Mouse (Mus musculus) hematopoietic stem cell, adult 5-6 weeks (primary cell): ENCODE results near the gene Rrp36. TPM values are rescaled to one million over a fixed set of nuclear protein-coding genes. Genes with fewer than 3 reads are reported as not detected.

ENCODE experiments used
- ATAC-seq, 2 experiments: fragments of 125-278 bp in 1 of 2; replicated peaks in 1 of 2; 2 replicates each; pipeline ENCODE4 v1.8.0; 2016 to 2017; ENCODE audit warnings: inconsistent platforms in 2 of 2, mild to moderate bottlenecking in 2 of 2, moderate number of reproducible peaks in 2 of 2, low read depth in 1 of 2, moderate TSS enrichment in 1 of 2; ENCODE audit not compliant: low FRiP score in 2 of 2, poor library complexity in 2 of 2, severe bottlenecking in 2 of 2, insufficient read depth in 1 of 2, low TSS enrichment in 1 of 2
- total RNA-seq: library from RNA; stranded (forward); fragments of 172-1452, 232-1000 nt; gene quantifications from 2 replicates; pipeline ENCODE4 v1.2.3, GENCODE M21; 2017

Rrp36 gene
- total RNA-seq, 1 experiment from 2014 or later = 47.0 TPM

DNA sequence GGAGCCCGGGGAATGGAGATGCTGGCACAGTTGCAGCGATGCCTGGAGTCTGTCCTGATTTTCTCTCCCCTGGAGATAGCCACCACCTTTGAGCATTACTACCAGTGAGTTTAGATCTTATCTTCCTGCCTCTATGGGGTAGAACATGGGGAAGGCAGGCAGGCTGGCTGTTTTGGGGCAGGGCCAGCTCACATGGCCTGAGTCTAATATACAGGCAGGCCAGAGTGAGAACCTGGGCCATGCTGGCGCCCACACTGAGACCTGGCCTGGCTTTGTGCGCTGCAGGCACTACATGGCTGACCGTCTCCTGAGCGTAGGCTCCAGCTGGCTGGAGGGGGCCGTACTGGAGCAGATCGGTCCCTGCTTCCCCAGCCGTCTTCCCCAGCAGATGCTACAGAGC is 12.8 kb downstream of the Rrp36 start:
- ATAC-seq = no peak

DNA sequence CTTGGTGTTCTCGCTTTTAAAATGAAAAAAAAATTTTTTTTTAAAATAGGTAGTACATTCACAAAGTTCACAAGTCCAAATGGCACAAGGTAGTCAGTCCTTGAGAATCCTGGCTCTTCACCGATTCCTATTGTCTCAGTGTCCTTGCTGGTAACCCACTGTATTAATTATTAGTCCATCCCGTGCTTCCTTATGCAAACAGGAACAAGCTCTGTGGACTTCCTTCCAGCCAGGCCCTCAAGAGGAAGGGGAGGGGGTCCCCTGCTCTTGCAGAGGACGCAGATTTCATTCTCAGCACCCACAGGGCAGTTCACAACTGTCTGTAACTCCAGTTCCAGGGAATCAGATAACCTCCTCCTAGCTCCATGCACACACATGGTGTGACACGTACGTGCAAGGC is 18.1 kb downstream of the Rrp36 start:
- ATAC-seq = no peak

DNA sequence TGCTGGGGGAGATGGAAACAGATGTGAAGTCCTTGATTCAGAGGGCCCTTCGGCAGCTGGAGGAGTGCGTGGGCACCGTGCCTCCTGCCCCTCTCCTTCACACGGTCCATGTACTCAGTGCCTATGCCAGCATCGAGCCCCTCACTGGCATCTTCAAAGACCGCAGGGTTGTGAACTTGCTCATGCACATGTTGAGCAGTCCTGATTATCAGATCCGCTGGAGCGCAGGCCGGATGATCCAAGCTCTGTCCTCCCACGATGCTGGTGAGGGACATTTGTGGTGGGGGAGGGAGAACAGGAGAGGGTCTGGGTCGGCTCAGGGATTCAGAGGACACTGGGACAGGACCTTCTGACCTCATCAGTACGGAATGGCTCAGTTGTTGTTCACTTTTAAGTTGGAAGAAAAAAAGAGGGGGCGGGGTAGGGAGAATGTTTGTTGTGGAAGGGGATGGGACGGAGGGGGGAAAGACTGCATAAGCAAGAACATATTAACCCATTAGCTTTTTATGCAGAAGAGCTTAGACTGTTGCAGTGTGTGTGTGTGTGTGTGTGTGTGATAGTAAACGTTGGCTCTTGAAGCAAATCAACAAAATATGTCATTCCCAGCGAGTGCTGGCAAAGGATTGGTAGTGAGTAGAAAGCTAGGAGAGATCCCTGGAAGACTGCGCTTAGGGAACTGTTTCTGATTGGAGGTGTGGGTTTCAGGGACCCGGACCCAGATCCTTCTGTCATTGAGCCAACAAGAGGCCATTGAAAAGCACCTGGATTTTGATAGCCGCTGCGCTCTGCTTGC is 22.2 kb downstream of the Rrp36 start:
- no peak for ATAC-seq

DNA sequence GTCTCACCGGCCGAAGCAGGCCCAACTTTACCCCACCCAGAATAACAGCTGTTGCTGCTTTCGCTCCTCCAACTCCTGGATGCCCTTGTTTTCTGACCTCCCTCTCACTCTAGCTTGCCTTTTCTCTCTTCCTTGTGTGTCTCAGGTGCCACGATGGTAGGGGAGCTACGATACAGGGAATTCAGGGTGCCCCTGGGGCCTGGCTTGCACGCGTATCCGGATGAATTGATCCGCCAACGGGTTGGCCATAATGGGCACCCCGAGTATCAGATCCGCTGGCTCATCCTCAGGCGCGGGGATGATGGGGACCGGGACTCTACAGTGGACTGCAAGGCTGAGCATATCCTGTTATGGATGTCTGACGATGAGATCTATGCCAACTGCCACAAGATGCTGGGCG is 22.9 kb downstream of the Rrp36 start:
- ATAC-seq = no peak

DNA sequence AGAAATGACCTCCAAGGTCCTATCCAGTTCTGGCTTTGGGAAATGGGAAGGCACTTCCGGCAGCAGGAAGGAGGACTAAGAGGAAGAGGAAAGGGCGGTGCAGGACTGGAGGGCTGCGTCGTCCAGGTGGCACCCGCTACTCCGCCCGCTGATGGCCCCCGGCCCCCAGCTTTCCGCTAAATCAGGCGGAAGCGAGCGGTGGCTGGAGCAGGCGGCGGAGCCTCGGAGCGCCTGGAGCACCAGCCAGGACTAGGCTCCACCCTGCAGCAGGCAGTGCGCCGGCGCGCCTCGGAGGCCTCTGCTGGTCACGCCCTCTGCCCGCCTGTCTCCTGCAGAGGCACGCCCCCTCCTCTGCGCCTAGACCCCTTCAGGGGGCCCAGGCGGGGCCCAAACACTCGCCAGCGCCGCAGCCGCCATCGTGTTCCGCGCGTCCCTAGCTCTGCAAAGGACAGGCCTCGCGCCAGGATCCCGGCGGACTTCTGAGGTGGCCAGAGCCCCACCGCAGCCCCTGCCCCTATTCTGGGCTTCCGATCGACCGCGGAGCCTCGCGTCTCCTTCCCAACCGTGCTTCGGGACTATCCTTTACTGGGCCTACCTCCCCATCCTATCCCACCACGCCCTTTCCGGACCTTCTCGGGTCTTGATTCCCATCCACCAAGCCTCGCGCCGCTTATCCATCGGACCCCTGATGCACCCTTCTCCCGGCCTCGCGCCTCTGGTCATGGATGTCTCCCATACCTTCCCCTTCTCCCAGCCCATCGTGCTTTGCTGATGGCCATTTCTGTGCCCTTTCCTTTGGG is 23.7 kb downstream of the Rrp36 start, which contains the start of gene Cul7:
Gene Cul7 (plus strand): TSS at position 106 of the 800 bp plus-strand sequence.
- ATAC-seq = peak; percentile 66 to 79

DNA sequence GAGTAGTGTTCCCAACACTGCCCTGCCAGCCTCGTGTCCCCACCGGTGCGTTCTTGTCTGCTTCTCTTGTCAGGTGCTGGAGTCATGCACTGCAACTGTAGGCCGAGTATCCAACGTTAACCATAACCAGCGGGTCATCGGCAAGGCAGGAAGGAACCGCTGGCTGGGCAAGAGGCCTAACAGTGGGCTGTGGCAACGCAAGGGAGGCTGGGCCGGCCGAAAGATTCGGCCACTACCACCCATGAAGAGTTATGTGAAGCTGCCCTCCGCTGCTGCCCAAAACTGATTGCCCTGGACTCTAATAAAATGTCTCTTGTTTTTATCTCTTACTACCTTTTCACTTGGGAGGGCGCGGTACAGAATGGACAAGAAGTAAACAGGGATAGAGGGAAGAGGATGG is 24.3 kb downstream of the Rrp36 start:
- no peak for ATAC-seq

DNA sequence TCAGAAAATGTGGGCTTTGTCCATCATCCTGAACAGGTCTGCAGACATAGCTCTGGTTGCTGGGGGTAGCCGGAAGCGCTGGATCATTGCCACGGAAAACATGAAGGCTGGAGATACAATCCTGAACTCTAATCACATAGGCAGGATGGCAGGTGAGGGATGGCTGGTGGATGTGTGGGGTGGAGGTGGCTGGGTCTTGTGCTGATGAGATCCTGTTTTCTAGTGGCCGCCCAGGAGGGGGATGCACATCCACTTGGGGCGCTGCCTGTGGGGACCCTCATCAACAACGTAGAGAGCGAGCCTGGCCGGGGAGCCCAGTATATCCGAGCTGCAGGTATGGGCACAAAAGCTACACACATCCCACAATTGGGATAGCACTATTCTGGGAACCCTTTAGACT is 25.7 kb downstream of the Rrp36 start:
- no peak for ATAC-seq

DNA sequence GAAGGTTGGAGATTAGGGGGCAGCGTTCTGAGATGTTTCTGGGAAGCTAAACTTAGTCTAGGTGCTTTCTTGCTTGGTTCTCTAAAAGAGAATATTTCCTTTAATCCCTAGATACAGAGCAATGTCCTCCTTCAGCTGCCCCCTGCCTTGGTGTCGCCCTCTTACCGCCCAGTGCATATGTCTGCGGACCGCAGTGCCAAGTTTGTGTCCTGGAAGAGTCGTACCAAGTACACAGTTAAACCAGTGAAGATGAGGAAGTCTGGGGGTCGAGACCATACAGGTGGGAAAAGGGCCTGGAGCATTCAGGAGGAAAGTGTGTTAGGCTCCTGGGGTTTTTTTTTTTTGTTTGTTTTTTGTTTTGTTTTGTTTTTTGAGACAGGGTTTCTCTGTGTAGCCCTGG is 26.9 kb downstream of the Rrp36 start:
- no peak for ATAC-seq

DNA sequence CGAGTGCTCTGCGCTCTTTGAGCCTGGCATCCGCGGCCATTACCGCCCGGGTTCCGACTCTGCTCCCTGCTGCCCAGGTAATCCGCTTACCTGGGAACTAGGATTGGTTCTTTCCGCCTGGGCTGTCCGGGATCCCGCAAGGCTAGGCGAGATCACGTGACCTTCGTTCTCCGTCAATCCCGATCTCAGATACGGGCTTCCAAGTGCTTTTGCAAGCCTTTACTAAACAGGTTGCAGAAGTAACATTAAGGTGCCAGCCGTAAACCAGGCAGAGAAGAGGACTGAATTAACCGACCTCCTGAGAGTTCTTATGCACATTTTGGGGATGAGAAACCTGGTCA is 27.9 kb downstream of the Rrp36 start:
- ATAC-seq = peak in 1 of 2 experiments; percentile 7; a peak in 1 of 4 replicates

DNA sequence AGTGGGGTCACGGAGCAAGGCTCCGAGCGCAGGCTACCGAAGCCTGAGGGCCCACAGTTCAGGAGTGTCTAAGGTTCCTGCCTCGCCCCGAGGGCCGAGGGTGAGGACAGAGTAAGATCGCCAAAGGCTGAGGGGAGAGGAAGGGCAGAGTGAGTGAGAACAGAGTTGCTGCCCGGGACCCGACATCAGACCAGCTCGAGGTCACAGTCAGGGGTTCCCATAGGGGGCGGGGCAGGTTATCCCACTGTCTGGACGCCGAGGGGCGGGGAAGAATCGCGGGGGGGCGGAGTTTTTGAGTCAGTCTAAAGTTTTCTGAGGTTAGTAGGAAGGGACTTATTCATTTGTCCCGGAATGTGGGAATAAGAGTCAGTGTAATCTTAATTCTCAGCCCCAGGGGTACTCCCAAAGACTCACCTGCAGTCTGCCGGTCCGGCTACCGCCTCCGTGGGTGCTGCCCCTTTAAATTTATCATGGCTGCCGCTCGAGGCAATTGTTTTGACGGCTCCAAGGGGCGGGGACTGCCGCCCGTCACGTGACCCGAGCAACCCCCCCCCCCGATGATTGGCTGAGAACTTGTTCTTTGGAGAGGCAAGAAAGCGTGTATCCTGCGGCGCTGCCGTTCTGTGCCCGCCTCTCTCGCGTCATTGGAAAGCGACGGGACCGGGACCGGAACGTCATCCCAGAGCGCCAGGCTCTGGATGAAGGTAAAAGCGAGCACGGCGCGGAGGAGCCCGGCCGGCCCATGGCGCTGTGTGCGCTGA is 28.4 kb downstream of the Rrp36 start, which contains the start of the genes Klc4 and Mrpl2:
Gene Klc4 (minus strand): TSS at position 462 of the 761 bp plus-strand sequence.
Gene Mrpl2 (plus strand): TSS at position 669 of the 761 bp plus-strand sequence.
- ATAC-seq = peak; percentile 82 to 88

DNA sequence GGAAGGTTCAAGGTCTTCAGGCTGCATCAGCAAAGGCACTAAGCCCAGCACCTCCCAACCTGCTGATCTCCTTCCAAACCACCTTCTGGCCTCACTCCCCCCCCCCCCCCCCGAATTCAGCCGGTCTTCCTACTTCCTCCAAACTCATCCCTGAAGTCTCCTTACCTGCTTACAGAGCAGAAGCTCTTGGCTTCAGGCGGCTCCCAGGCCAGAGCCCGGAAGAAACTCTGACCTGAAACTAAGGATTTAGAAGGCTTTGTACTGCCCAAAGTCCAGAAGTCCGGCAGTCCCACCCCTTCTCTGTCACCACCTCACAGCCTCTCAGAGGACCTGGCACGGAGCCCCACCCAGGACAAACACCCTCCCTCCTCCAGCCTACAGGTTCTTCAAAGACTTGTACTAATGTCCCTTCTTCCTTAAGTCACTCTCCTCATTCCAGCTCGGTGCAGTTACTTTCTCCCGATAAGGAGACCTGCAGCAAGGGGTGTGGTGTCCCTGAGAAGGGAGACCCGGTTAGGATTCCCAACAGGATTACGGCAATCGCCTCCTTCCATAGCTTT is 29.2 kb downstream of the Rrp36 start:
- no peak for ATAC-seq

DNA sequence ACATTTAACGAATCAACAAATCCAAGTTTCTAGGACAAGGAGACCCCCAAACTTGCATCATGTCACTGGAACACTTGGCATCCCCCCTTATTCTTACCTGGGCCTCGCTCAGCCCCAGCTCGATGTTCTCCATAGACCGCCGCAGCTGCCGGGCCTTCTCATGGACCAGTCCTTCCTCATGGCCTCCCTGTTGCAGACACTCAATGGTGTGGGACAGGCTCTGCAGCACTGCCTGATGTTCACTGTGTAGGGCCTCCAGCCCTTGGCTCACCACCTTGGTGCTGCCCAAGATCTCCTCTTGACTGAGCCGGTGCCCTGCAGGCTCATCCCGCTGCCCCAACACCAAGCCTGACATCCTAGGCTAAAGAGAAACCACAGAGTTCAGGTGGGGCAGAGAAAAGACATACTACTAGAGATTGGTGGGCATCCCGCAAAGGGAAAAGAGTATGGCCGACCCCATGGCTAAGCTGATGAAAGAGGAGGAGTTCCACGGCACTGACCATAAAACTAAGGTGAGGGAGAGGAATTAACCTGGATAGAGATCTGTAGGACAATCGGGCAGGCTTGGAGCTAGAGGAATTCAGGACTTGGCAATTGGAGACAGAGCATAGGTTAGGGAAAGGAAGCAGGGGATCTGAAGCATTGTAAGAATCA is 29.9 kb downstream of the Rrp36 start:
- ATAC-seq = no peak

DNA sequence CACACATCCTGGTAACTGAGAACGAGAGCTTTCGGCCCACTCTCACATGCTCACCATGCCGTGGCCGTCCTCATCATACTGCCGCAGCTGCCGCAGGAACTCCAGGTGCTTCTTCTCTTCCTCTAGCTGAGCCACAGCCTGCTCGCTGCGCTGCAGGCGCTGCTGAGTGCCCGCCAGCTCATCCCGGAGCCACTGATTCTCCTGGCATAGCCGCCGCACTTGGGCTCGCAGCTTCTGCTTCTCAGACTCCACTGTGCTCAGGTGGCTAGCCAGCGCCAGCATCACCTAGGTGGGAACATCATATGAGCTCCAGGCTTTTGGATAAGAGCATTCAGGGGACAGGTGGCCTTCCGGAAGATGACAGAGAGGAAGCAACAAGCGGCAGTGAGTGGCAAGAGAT is 32.1 kb downstream of the Rrp36 start:
- no peak for ATAC-seq

DNA sequence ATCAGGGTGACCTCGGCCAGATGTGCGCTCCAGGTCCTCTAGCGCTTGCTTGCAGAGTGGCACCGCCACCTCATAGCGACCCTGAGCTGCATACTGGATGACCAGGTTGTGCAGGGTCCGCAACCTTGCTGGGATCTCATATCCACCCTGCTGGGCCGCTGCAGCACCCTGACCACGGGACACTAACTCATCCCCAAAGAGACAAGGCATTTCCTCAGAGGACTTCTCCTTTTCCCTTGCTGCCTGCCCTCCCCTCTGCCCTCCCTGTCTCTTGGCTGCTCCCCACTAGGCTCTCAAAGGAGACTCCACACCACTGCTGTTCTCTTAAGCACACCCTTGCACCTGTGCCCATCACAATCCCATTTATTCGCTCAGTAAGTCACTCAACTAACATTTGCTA is 34.2 kb downstream of the Rrp36 start:
- ATAC-seq = peak in 1 of 2 experiments; percentile 45; a peak in 2 of 4 replicates

DNA sequence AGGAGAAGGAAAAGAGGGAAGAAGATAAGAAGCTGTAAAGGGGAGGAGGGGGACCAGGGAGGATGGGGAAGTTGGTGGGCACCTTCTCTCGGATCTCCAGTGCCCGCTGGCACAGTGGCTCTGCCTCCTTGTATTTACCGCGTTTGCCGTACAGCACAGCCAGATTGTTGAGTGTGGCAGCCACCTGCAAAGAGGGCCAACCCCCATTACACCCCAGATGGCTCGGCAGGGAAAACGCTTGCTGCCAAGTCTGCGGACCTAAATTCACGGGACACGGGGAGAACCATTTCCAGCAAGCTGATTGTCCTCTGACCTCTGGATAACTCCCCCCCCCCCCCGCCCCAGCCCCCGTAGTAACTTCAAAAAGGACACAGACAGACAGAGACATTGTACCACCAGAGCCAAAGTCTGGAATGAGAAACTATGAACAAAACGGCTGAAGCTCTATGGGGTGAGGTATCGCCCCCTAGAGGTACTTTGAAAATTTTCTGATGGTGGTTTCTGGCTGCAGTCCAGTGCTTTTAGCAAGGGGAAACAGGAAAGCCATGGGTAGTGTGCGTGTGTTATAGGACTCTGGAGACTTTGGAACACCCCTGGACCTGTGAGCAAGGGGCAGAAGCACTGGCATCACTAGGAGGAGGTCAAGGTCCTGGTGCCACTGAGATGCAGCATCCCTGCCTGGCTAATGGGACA is 37.2 kb downstream of the Rrp36 start:
- ATAC-seq = peak; percentile 56 to 65

DNA sequence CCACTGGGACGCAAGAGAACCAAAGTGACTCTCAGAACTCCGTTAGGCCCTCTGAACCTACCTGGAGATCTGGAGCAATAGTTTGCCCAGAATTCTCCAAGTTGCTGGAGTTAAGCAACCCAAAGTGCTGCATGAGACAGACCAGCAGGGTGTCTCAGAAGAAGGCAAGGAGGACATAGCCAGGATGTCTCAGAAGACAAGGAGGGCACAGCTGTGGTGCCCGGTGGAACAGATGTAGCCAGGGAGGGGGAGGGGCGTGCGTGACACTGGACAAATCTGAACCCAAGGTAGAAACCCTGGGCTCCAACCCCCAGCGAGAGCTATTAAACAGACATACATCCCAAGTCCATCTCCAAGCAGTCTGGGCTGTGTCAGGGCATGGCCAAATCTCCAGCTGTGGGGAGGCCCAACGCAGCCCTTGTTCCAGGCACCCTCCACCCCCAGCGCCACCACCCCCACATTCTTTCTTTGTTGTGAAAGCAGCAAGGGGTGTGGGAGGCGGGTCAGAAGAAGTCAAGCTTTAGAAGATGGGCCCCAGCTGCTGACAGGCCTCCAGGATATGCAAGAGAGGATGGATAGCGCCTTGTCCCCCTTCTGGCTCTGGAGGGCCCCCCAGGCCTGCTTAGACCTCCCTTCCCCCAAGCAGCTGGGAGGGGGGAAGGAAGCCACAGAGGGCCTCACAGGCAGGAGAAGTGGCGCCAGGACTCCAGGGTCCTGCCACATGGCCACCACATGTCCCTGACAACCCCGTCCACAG is 44.3 kb downstream of the Rrp36 start:
- 0 out of 4 replicates have a peak, but pooled peaks of 1 of the 2 experiments have one; percentile 21 for ATAC-seq
